Mouse (Mus musculus) limb, embryonic 11.5 days (tissue): ENCODE data around the gene Cpe. TPM values are rescaled to one million over a fixed set of nuclear protein-coding genes. Genes with fewer than 3 reads are reported as not detected.

Source experiments
- ATAC-seq: fragments of 200-750 bp; cut with Nextera tagmentation; 2 replicates; pipeline ENCODE4 v1.8.0; 2017; ENCODE audit warnings: low read depth; ENCODE audit not compliant: insufficient number of reproducible peaks, low FRiP score, low TSS enrichment
- DNase-seq: peaks from one replicate; pipeline ENCODE4 v3.0.0-alpha.2; 2015; ENCODE audit warnings: low spot score
- H3K27ac ChIP-seq: fragments of 300-500 bp; sonication (generic); replicated peaks from 2 replicates; pipeline ENCODE4 v1.5.1; 2014; ENCODE audit warnings: low read depth, mild to moderate bottlenecking, low read length
- H3K27me3 ChIP-seq: fragments of 300-500 bp; sonication (generic); 2 replicates; pipeline ENCODE4 v1.6.1; 2014; ENCODE audit warnings: mild to moderate bottlenecking, low read length, mixed read lengths; ENCODE audit not compliant: control insufficient read depth, insufficient read depth
- H3K36me3 ChIP-seq: fragments of 300-500 bp; sonication (generic); 2 replicates; pipeline ENCODE4 v1.6.1; 2014; ENCODE audit warnings: mild to moderate bottlenecking, low read length, moderate library complexity, mixed read lengths; ENCODE audit not compliant: control insufficient read depth, insufficient read depth
- H3K4me1 ChIP-seq: fragments of 300-500 bp; sonication (generic); 2 replicates; pipeline ENCODE4 v1.6.1; 2014; ENCODE audit warnings: low read length, mixed read lengths; ENCODE audit not compliant: control insufficient read depth, insufficient read depth
- H3K4me2 ChIP-seq: fragments of 300-500 bp; sonication (generic); 2 replicates; pipeline ENCODE4 v1.6.1; 2014; ENCODE audit warnings: low read depth, mild to moderate bottlenecking, moderate library complexity; ENCODE audit not compliant: severe bottlenecking
- H3K4me3 ChIP-seq: fragments of 300-500 bp; sonication (generic); 2 replicates; pipeline ENCODE4 v1.5.1; 2014; ENCODE audit warnings: low read depth, low read length
- H3K9ac ChIP-seq: fragments of 300-500 bp; sonication (generic); 2 replicates; pipeline ENCODE4 v1.6.1; 2014; ENCODE audit warnings: mild to moderate bottlenecking, low read length
- H3K9me3 ChIP-seq: fragments of 300-500 bp; sonication (generic); 2 replicates; pipeline ENCODE4 v1.6.1; 2016; ENCODE audit warnings: low read length; ENCODE audit not compliant: control insufficient read depth
- WGBS: fragments of 180-500 bp; shearing (Covaris S2); extraction: QIAGEN DNeasy Blood & Tissue Kit; methylation state at CpG from one replicate; pipeline ENCODE4 v1.1.7; 2014; 5-methylcytosine and 5-hydroxymethylcytosine counted together
- polyA plus RNA-seq: library from polyadenylated mRNA; unstranded; fragments of >200 nt; fragmentation: Nextera tagmentation; extraction: Ambion mirVana; gene quantifications from 2 replicates; pipeline ENCODE4 v1.2.1, GENCODE M21; 2014

The Cpe gene
- polyA plus RNA-seq, 1 experiment from 2014 or later, result 124 TPM

DNA sequence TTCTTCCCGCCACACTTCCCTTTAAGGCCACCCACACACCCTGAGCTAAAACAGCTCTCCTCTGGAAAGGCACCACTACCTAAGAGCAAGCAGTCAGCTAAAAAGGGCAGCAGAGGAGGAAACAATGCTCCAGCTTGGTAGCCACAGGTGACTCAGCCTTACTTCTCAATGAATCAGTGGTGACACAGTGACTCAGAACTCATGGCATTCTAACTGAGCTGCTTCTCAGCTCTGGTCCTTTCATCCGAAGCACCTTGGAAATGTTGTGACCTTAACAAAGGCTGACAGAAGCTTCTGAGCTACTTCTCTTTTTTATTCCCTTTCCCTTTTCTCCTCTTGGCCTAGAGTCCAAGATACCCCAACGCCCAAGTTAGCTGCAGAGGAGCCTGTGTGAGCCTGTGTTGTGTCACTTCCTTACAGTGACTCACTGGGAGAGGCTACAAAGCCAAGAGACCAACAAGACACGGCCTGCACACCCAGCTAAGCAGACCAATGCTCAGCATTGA lies 33.4 kb upstream of the Cpe start:
- Histone ChIP-seq H3K27me3 (no peaks in the 10 kb centered on the region), H3K4me1 (no peaks in the 10 kb centered on the region), H3K4me2 (no peak overlapping the region), H3K4me3 (no peak overlapping the region), H3K9ac (no peak overlapping the region), H3K27ac (no peak overlapping the region), H3K36me3 (peaks cover 16% of the 10 kb centered on the region; the same call in 1 of the 2 replicates), H3K9me3 (no peaks in the 10 kb centered on the region)
- DNase-seq, result no peak
- ATAC-seq, result no peak
- 90% methylated on average over 4 of the region's 4 CpGs for WGBS

- Histone ChIP-seq H3K4me3 (no peak overlapping the region), H3K27ac (no peak overlapping the region), H3K4me1 (no peaks in the 10 kb centered on the region), H3K9ac (no peak overlapping the region), H3K27me3 (no peaks in the 10 kb centered on the region), H3K36me3 (peaks cover 20% of the 10 kb centered on the region; the same call in 1 of the 2 replicates), H3K4me2 (no peak overlapping the region), H3K9me3 (no peaks in the 10 kb centered on the region)
- DNase-seq (no peak), ATAC-seq (no peak)
- 97% methylated on average over 2 of the region's 2 CpGs for WGBS
These were observed 30.4 kb upstream of the Cpe start for GRCm38 (mm10) chr8:64723206-64723605.

DNA sequence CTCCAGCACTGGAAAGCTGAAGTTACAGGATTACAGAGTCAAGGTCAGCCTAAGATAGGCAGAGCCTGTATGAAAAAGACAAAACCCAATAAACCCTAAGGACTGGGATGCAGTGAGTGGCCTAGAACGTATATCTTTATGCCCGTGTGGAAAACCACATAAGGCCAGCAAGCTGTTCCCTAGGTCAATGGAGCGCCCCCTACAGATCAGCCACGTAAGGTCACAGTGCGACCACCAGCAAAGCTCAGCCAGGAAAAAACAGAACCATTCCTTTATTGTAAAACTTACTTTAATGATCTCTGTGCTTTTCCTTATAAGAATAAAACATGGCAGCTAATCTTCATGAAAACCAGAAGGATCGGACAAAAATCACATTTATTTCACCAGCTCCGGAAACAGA lies 25.0 kb upstream of the Cpe start:
- H3K4me1 ChIP-seq, result no peaks in the 10 kb centered on the region
- DNase-seq (no peak), ATAC-seq (no peak)
- no peak overlapping the region for H3K4me3 ChIP-seq
- H3K4me2 ChIP-seq, result no peak overlapping the region
- H3K27ac ChIP-seq, result no peak overlapping the region
- WGBS, result 79% methylated on average over 7 of the region's 7 CpGs
- no peaks in the 10 kb centered on the region for H3K9me3 ChIP-seq
- H3K9ac ChIP-seq, result no peak overlapping the region
- peaks cover 13% of the 10 kb centered on the region; the same call in 1 of the 2 replicates for H3K36me3 ChIP-seq
- no peaks in the 10 kb centered on the region for H3K27me3 ChIP-seq

DNA sequence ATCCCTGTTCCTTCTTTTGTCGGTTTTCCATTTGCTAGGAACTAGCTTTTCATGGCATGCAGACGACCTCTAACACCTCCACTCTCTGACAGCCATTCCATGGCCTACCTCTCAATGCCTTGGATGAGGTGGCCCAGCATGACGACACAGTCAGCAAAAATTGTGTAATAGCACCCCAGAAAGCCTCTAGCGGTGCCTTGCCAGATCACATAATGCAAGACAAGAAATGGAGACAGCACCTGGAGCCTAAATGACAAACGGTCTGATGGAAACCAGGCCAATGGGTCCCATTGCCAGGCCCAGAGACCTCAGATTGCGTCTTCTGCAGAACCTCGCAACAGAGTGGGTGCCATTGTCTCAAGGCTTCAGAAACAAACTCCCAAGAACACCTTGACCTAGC lies 19.6 kb upstream of the Cpe start:
- Histone ChIP-seq H3K9ac (no peak overlapping the region), H3K4me2 (no peak overlapping the region), H3K9me3 (no peaks in the 10 kb centered on the region), H3K27me3 (no peaks in the 10 kb centered on the region), H3K4me1 (no peaks in the 10 kb centered on the region), H3K27ac (no peak overlapping the region), H3K4me3 (no peak overlapping the region), H3K36me3 (no peaks in the 10 kb centered on the region; the same call in 1 of the 2 replicates)
- 89% methylated on average over 7 of the region's 7 CpGs for WGBS
- ATAC-seq (no peak), DNase-seq (no peak)

DNA sequence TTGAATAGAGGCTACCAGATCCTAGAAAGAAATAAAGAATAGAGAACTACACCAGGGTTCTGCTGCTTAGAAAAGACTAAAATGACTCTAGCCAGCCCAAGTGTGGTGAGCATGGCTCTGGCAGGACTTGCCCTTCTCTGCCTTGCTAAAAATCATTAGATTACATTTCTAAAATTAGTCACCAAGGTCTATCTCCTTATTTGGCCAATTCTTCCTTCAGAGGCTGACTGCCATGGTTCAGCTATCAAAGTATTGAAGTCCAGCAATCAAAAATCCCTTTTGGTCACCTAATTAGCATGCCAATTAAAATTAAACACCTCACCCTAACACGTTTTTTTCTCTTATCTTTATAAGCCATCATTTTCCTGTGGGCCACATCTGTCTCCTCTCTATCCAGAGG lies 18.7 kb upstream of the Cpe start:
- no peak overlapping the region for H3K9ac ChIP-seq
- H3K27ac ChIP-seq, result no peak overlapping the region
- H3K4me3 ChIP-seq, result no peak overlapping the region
- no peak overlapping the region for H3K4me2 ChIP-seq
- H3K36me3 ChIP-seq, result no peaks in the 10 kb centered on the region
- ATAC-seq (no peak), DNase-seq (no peak)
- H3K27me3 ChIP-seq, result no peaks in the 10 kb centered on the region
- no peaks in the 10 kb centered on the region for H3K4me1 ChIP-seq
- H3K9me3 ChIP-seq, result no peaks in the 10 kb centered on the region
- WGBS, result 30% methylated on average over 1 of the region's 1 CpGs

DNA sequence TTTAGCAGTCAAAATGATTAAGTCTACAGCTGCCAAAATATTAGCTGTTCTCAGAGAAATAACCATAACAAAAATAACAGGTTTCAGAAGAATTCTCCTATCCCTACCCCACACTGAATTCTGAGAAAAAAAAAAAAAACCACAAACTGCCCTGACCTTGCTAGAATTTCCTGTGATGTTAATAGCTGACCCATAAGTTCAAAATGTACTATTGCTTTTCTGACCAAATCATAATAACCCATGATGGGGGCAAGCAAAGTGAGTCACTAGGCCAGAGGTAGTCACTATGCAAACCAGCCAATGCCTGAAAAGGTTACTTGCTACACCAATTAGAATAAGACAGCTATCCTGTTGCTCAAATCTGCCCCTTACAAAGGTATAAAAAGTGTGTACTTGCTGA lies 14.6 kb upstream of the Cpe start:
- Histone ChIP-seq H3K36me3 (no peaks in the 10 kb centered on the region), H3K27me3 (no peaks in the 10 kb centered on the region), H3K27ac (no peak overlapping the region), H3K4me2 (no peak overlapping the region), H3K4me1 (no peaks in the 10 kb centered on the region), H3K9me3 (no peaks in the 10 kb centered on the region), H3K9ac (no peak overlapping the region), H3K4me3 (no peak overlapping the region)
- ATAC-seq, result no peak
- no peak for DNase-seq

DNA sequence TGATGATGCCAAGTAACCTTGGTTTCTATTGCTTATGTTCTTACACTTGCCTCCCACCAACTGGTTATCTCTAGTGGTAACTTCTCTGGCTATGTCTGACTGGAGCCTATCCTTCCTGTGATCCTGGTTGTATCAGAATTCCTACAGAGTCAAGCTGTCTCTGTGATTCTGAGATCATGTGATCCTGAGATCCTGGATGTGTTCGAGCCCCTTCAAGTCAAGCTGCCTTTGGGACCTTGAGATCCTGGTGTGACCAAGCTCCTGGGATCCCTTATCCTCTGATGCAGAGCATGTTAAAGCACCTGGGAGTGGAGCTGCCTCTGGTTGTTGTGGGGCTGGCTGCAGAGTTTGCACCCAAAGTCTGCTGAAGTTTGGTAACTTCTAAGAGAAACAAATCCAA lies 10.3 kb upstream of the Cpe start:
- ATAC-seq (no peak), DNase-seq (no peak)
- Histone ChIP-seq H3K4me1 (no peaks in the 10 kb centered on the region), H3K4me3 (no peak overlapping the region), H3K9me3 (no peaks in the 10 kb centered on the region), H3K36me3 (no peaks in the 10 kb centered on the region), H3K4me2 (no peak overlapping the region), H3K27me3 (no peaks in the 10 kb centered on the region), H3K9ac (no peak overlapping the region), H3K27ac (no peak overlapping the region)
- WGBS, result 93% methylated on average over 1 of the region's 1 CpGs

GRCm38 (mm10) chr8:64691591-64692401 lies 1.1 kb downstream of the Cpe start:
- H3K4me3 ChIP-seq, result peak overlapping the region; percentile 68
- H3K4me1 ChIP-seq, result no peaks in the 10 kb centered on the region
- ATAC-seq (no peak; the same call in 1 of the 2 replicates), DNase-seq (no peak)
- H3K4me2 ChIP-seq, result peak overlapping the region; percentile 70
- peak overlapping the region; percentile 95 for H3K9ac ChIP-seq
- no peaks in the 10 kb centered on the region for H3K27me3 ChIP-seq
- H3K27ac ChIP-seq, result no peak overlapping the region
- H3K9me3 ChIP-seq, result no peaks in the 10 kb centered on the region
- no peaks in the 10 kb centered on the region for H3K36me3 ChIP-seq
- 12% methylated on average over 16 of the region's 16 CpGs for WGBS
